Mouse (Mus musculus): ENCODE measurements around the gene Rassf8. TPM values are rescaled to one million over a fixed set of nuclear protein-coding genes. Genes with fewer than 3 reads are reported as not detected.

Gene Rassf8
- polyA plus RNA-seq, 1 experiment from 2014 or later, result 4.7 TPM

- H3K9ac ChIP-seq, result no peak overlapping the region
- no peaks in the 10 kb centered on the region for H3K9me3 ChIP-seq
- no peak overlapping the region for H3K4me2 ChIP-seq (replicated peaks)
- H3K27ac ChIP-seq, result peak overlapping the region; percentile 69; the same call in 1 of the 2 replicates
- peaks cover 10% of the 10 kb centered on the region; the same call in 1 of the 2 replicates for H3K4me1 ChIP-seq (replicated peaks)
- no peaks in the 10 kb centered on the region for H3K36me3 ChIP-seq
- no peak overlapping the region for H3K4me3 ChIP-seq (replicated peaks)
- ATAC-seq, result no peak
- H3K27me3 ChIP-seq (replicated peaks), result no peaks in the 10 kb centered on the region
- 58% methylated on average over 7 of the region's 7 CpGs for WGBS
Measured at GRCm38 (mm10) chr6:145792373-145792772, 45.8 kb downstream of the Rassf8 start.

DNA sequence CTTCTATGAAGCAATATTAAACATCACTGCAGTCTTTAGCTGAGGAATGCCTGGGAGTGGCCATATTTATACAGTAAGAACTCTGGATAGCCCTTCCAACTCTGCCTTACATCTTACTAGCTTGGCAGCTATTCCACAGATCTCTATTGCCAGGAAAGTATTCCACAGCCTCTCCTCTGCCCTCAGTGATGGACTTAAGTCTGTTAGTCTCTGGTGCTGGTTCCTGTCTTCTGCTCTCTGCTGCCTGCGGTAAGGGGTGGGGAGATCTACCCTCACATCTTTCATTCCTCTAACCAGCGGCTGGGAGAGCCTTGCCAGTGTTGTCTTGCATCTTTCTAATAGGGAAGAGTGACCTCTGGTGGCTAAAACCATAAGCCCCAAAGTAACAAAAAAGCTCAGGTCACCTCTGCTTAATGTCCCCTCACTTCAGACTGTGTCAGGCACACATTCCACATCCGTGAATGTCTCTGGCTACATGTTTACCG, 46.6 kb downstream of the Rassf8 start:
- H3K4me2 ChIP-seq (replicated peaks), result no peak overlapping the region
- H3K27ac ChIP-seq, result 0 out of 2 replicates have a peak overlapping the region, but pooled peaks have one; percentile 69
- peak; percentile 78 for ATAC-seq
- WGBS, result 6% methylated on average over 4 of the region's 4 CpGs
- H3K4me1 ChIP-seq (replicated peaks), result peaks cover 10% of the 10 kb centered on the region; the same call in 1 of the 2 replicates
- H3K27me3 ChIP-seq (replicated peaks), result no peaks in the 10 kb centered on the region
- H3K36me3 ChIP-seq, result no peaks in the 10 kb centered on the region
- H3K9ac ChIP-seq, result no peak overlapping the region; the same call in 1 of the 2 replicates
- no peaks in the 10 kb centered on the region for H3K9me3 ChIP-seq
- no peak overlapping the region for H3K4me3 ChIP-seq (replicated peaks)

GRCm38 (mm10) chr6:145794671-145795070, 48.1 kb downstream of the Rassf8 start:
- ATAC-seq, result no peak
- Histone ChIP-seq H3K4me1 (replicated peaks) (peaks cover 10% of the 10 kb centered on the region; the same call in 1 of the 2 replicates), H3K27me3 (replicated peaks) (no peaks in the 10 kb centered on the region), H3K9ac (no peak overlapping the region), H3K36me3 (no peaks in the 10 kb centered on the region), H3K4me2 (replicated peaks) (no peak overlapping the region), H3K27ac (no peak overlapping the region), H3K4me3 (replicated peaks) (no peak overlapping the region), H3K9me3 (no peaks in the 10 kb centered on the region)
- WGBS, result 67% methylated on average over 4 of the region's 4 CpGs

DNA sequence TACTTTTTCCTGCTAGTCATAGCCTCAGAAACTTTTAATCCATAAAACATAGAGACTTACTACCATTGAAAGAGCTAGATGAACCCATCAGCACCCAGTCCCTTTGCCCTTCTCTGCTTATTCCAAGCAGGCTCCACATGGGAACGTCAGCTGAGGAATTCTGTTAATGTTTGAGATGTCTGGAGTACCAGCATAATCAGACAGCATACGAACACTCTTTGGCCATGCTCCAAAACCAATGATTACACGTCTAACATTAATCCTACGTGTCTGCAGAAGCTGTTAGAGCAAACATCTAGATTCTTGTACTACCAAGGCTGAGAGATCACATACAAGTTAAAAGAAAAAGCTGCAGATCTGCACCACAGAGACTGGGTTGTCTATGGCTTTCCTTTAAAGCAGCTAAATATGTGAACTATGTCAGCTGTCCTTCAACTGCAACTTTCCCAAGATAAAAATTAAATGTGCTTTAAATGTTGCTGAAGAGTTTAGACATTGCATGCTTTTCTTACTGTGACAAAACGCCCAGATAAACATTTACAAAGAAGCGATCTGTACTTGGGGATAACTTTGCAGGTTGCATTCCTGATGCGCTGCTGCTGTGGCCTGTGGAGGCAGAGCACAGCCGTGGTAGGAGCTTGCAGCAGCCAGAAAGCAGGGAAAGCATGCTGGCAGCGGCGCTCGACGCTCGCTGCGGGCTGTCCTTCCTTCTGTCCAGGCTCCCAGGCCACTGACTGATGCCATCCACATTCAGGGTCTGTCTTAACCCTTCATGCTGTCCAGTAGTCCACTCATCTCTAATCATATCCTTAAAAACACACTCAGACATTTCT, 49.9 kb downstream of the Rassf8 start:
- peak overlapping the region; percentile 48; the same call in 1 of the 2 replicates for H3K27ac ChIP-seq
- 31% methylated on average over 14 of the region's 14 CpGs for WGBS
- no peak for ATAC-seq
- no peak overlapping the region for H3K4me2 ChIP-seq (replicated peaks)
- peaks cover 10% of the 10 kb centered on the region; the same call in 1 of the 2 replicates for H3K4me1 ChIP-seq (replicated peaks)
- H3K9me3 ChIP-seq, result no peaks in the 10 kb centered on the region
- no peaks in the 10 kb centered on the region for H3K36me3 ChIP-seq
- no peak overlapping the region for H3K4me3 ChIP-seq (replicated peaks)
- H3K9ac ChIP-seq, result no peak overlapping the region
- no peaks in the 10 kb centered on the region for H3K27me3 ChIP-seq (replicated peaks)

DNA sequence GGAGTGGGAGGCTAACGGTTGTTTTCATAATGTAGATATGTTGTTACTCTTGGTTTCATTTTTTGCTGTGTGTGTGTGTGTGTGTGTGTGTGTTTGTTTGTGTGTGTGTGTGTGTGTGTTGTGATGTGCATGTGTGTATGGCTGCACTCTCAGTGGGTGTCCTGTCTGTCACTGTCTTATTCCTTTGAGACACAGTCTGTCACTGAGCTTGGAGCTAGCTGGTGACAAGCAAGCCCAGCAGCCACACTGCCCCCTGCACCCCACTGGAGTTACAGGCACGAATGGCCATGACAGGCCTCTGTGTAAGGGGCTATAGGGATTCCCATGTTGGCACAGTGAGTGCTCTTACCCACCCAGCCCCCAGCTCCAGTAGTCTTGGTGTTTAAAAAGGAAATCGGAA, 51.1 kb downstream of the Rassf8 start:
- ATAC-seq, result no peak
- Histone ChIP-seq H3K36me3 (no peaks in the 10 kb centered on the region), H3K4me2 (replicated peaks) (no peak overlapping the region), H3K27ac (no peak overlapping the region), H3K27me3 (replicated peaks) (no peaks in the 10 kb centered on the region), H3K9me3 (no peaks in the 10 kb centered on the region), H3K4me1 (replicated peaks) (peaks cover 10% of the 10 kb centered on the region; the same call in 1 of the 2 replicates), H3K4me3 (replicated peaks) (no peak overlapping the region), H3K9ac (no peak overlapping the region)
- WGBS, result 69% methylated on average over 3 of the region's 3 CpGs

DNA sequence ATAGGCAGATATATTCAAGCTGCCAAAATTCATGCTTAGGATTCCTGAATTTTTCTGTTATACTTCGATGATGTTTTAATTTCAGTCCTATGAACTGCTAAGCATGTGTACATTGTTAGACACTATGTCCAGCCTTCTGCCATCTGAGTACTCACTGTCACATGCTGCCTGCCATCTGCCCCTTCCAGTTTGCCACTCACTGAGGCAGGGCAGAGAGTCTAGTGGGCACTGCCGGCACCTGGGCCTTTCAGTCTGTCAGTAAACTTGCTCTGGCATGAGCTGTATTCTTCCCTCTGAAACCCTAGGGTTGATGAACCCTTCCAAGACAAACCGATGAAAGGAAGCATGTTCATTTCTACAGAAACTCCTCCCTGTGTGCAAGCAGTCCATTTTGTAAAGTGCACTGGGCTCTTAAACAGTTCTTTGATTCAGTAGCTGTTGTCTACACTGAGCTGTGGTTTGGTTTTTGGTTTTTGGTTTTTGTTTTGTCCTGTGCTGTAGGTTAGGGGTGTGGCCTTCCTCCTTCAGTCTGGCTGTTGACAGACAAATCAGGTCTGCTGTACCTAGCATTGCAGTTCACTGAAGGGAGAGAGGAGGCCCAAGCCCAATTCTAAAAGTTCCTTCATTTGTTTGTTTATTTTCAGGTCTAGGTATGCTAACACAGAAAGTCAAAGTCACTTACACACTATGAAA, 55.4 kb downstream of the Rassf8 start:
- 0 out of 2 replicates have a peak, but pooled peaks cover under 1% of the 10 kb centered on the region for H3K4me1 ChIP-seq (replicated peaks)
- 78% methylated on average over 3 of the region's 3 CpGs for WGBS
- no peak overlapping the region for H3K4me3 ChIP-seq (replicated peaks)
- H3K36me3 ChIP-seq, result no peaks in the 10 kb centered on the region
- H3K9ac ChIP-seq, result no peak overlapping the region
- no peak overlapping the region for H3K27ac ChIP-seq
- no peak for ATAC-seq
- no peaks in the 10 kb centered on the region for H3K27me3 ChIP-seq (replicated peaks)
- H3K9me3 ChIP-seq, result no peaks in the 10 kb centered on the region
- no peak overlapping the region for H3K4me2 ChIP-seq (replicated peaks)

DNA sequence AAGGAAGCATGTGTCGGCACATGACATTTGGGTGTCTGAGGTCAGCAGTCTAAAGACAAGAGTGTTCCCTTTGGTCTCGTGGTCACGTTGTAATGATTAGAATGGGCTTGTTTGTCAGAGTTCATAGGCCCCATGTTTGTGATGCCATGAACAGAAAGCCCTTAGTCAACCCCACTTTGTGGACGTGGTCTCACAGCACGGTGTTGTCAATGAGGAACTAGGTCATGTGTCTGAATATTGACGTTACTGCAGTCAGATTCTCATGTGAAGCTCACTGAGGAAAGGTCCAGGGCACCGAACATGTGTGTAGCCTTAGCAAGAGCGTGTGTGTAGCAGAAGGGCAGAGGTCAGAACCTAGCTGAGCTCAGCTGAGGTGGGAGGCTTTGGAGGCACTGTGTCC, 56.3 kb downstream of the Rassf8 start:
- H3K9ac ChIP-seq, result no peak overlapping the region
- H3K27me3 ChIP-seq (replicated peaks), result no peaks in the 10 kb centered on the region
- H3K36me3 ChIP-seq, result no peaks in the 10 kb centered on the region
- no peaks in the 10 kb centered on the region for H3K4me1 ChIP-seq (replicated peaks)
- 83% methylated on average over 8 of the region's 8 CpGs for WGBS
- no peak overlapping the region for H3K4me2 ChIP-seq (replicated peaks)
- H3K27ac ChIP-seq, result no peak overlapping the region
- no peak for ATAC-seq
- no peaks in the 10 kb centered on the region for H3K9me3 ChIP-seq
- no peak overlapping the region for H3K4me3 ChIP-seq (replicated peaks)

DNA sequence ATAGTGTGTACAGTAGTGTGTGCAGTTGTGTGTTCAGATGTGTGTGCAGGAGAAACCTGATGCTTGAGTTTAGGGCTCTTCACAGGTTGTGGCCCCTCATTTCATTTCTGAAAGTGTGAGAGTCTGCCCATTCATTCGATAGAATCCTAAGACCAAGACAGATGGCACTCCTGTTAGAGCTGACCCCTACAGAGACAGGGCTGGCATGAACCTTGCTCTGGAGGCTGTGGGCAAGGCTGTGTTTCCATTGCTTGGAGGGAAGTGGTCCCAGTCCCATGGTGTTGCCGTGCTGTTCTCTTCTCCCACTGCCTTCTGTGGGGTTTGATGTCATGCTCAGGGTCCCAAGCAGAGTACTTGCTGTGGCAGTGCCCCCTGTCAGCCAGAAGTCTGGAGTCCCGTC, 57.7 kb downstream of the Rassf8 start:
- H3K4me3 ChIP-seq (replicated peaks), result no peak overlapping the region
- no peaks in the 10 kb centered on the region for H3K27me3 ChIP-seq (replicated peaks)
- no peak for ATAC-seq
- 74% methylated on average over 3 of the region's 3 CpGs for WGBS
- H3K36me3 ChIP-seq, result no peaks in the 10 kb centered on the region
- H3K4me1 ChIP-seq (replicated peaks), result no peaks in the 10 kb centered on the region
- no peak overlapping the region for H3K9ac ChIP-seq
- H3K9me3 ChIP-seq, result no peaks in the 10 kb centered on the region
- H3K4me2 ChIP-seq (replicated peaks), result no peak overlapping the region
- no peak overlapping the region for H3K27ac ChIP-seq

DNA sequence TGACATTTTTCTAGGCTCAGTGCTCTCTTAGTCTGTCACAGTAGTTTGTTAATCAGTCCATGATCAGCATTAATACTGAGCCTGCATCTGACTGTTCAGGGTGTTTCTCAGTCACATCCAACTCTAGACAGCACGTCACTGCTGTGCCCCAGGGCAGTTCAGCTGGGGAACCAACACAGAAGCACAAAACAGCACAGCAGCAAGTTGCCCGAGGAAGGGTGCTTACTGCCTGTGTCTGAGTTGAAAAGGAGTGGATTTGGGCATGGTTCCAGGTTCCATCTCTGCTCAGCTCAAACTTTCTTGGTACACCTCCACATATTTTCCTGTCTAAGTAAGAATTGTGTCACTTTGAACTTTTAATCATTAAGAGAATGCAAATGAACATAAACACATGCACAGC, 60.2 kb downstream of the Rassf8 start:
- Histone ChIP-seq H3K36me3 (no peaks in the 10 kb centered on the region), H3K4me3 (replicated peaks) (no peak overlapping the region), H3K27me3 (replicated peaks) (no peaks in the 10 kb centered on the region), H3K4me2 (replicated peaks) (no peak overlapping the region), H3K9me3 (no peaks in the 10 kb centered on the region), H3K9ac (no peak overlapping the region), H3K4me1 (replicated peaks) (no peaks in the 10 kb centered on the region), H3K27ac (no peak overlapping the region)
- ATAC-seq, result no peak
- WGBS, result 50% methylated on average over 2 of the region's 2 CpGs

DNA sequence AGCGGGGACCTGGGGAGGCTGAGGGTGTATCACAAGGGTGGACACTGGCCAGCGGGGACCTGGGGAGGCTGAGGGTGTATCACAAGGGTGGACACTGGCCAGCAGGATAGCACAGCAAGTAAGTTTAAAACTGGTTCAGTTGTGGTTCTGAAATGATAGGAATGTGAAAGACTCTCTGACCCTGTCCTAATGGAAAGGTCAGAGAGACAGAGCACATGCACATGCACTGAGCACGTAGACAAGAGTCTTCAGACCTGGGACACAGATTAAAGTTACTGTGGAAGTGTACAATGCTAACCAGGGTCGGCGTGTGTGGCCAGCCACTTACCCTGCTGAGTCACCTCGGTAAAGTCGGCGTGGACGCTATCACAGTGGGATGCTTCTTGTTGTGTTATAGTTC, 61.4 kb downstream of the Rassf8 start:
- 82% methylated on average over 9 of the region's 9 CpGs for WGBS
- Histone ChIP-seq H3K27me3 (replicated peaks) (no peaks in the 10 kb centered on the region), H3K4me2 (replicated peaks) (no peak overlapping the region), H3K27ac (no peak overlapping the region), H3K4me3 (replicated peaks) (no peak overlapping the region), H3K4me1 (replicated peaks) (no peaks in the 10 kb centered on the region), H3K9me3 (no peaks in the 10 kb centered on the region), H3K9ac (no peak overlapping the region), H3K36me3 (no peaks in the 10 kb centered on the region)
- no peak for ATAC-seq

DNA sequence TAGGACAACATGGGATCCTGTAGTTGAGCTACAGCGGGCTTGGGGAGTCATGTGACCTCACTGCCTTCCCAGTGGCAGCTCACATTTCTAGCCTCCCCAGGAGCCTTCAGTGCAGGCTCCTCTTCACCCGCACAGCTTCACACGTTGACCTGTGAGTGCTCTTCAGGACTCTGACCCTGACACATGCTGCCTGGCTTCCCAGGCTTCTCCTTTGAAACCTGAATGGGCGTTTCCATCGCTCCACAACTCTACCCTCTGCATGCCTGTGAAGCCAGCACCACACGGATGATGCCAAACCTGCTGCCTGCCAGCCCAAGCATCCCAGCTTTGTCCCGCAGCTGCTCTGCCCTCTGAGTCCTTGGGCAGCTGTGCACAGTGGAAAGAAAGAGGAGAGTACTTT, 63.0 kb downstream of the Rassf8 start:
- H3K9ac ChIP-seq, result no peak overlapping the region
- H3K36me3 ChIP-seq, result no peaks in the 10 kb centered on the region
- no peak overlapping the region for H3K27ac ChIP-seq
- no peaks in the 10 kb centered on the region for H3K4me1 ChIP-seq (replicated peaks)
- no peak for ATAC-seq
- no peak overlapping the region for H3K4me3 ChIP-seq (replicated peaks)
- WGBS, result 80% methylated on average over 7 of the region's 7 CpGs
- no peaks in the 10 kb centered on the region for H3K9me3 ChIP-seq
- H3K4me2 ChIP-seq (replicated peaks), result no peak overlapping the region
- no peaks in the 10 kb centered on the region for H3K27me3 ChIP-seq (replicated peaks)

GRCm38 (mm10) chr6:145810015-145810414, 63.5 kb downstream of the Rassf8 start:
- Histone ChIP-seq H3K4me2 (replicated peaks) (no peak overlapping the region), H3K9ac (no peak overlapping the region), H3K36me3 (no peaks in the 10 kb centered on the region), H3K4me3 (replicated peaks) (no peak overlapping the region), H3K9me3 (no peaks in the 10 kb centered on the region), H3K27me3 (replicated peaks) (no peaks in the 10 kb centered on the region), H3K27ac (no peak overlapping the region), H3K4me1 (replicated peaks) (no peaks in the 10 kb centered on the region)
- ATAC-seq, result no peak
- 90% methylated on average over 6 of the region's 6 CpGs for WGBS
